Mouse (Mus musculus) layer of hippocampus, postnatal 10 days (tissue): ENCODE results near the gene Arhgap22. TPM values are rescaled to one million over a fixed set of nuclear protein-coding genes. Genes with fewer than 3 reads are reported as not detected.
A peak's percentile ranks its signal among the peaks of the same experiment; 100 is the strongest.

Experiments used
- DNase-seq, 2 experiments: peaks; one replicate each; pipeline ENCODE4 v3.0.0; 2021; ENCODE audit warnings: low spot score in 2 of 2
- total RNA-seq, 2 experiments: library from RNA; stranded (reverse); gene quantifications; 2 replicates each; pipeline ENCODE4 v1.2.3; 2021

The Arhgap22 gene
- total RNA-seq, 2 experiments from 2014 or later = 7.5 to 8.4 TPM

GRCm38 (mm10) chr14:33276240-33276639 lies 62.4 kb downstream of the Arhgap22 start:
- DNase-seq = no peak

- DNase-seq = no peak
Measured at GRCm38 (mm10) chr14:33278374-33278773, 64.5 kb downstream of the Arhgap22 start.

- no peak for DNase-seq
Measured at GRCm38 (mm10) chr14:33280921-33281320, 67.1 kb downstream of the Arhgap22 start.

GRCm38 (mm10) chr14:33282447-33282846 lies 68.6 kb downstream of the Arhgap22 start:
- no peak for DNase-seq

- DNase-seq = no peak
Measured at GRCm38 (mm10) chr14:33287920-33288319, 74.1 kb downstream of the Arhgap22 start.

GRCm38 (mm10) chr14:33290038-33290437 lies 76.2 kb downstream of the Arhgap22 start:
- no peak for DNase-seq

- DNase-seq = no peak
Measured at GRCm38 (mm10) chr14:33294488-33294887, 80.7 kb downstream of the Arhgap22 start.

GRCm38 (mm10) chr14:33296698-33297341 lies 83.0 kb downstream of the Arhgap22 start:
- DNase-seq = peak in 1 of 2 experiments; percentile 46

- DNase-seq = no peak
Measured at GRCm38 (mm10) chr14:33300591-33300990, 86.8 kb downstream of the Arhgap22 start.

GRCm38 (mm10) chr14:33303348-33303819 lies 89.6 kb downstream of the Arhgap22 start:
- peak; percentile 89 to 91 for DNase-seq

- DNase-seq = no peak
Measured at GRCm38 (mm10) chr14:33305645-33306281, 91.9 kb downstream of the Arhgap22 start.

GRCm38 (mm10) chr14:33310719-33311118 lies 96.9 kb downstream of the Arhgap22 start:
- DNase-seq = no peak

- DNase-seq = no peak
Measured at GRCm38 (mm10) chr14:33312309-33312708, 98.5 kb downstream of the Arhgap22 start.

GRCm38 (mm10) chr14:33313624-33314023 lies 99.8 kb downstream of the Arhgap22 start:
- peak; percentile 78 to 85 for DNase-seq

- no peak for DNase-seq
Measured at GRCm38 (mm10) chr14:33314160-33314559, 100.3 kb downstream of the Arhgap22 start.

GRCm38 (mm10) chr14:33315111-33315510 lies 101.3 kb downstream of the Arhgap22 start:
- no peak for DNase-seq

GRCm38 (mm10) chr14:33315771-33316170 lies 101.9 kb downstream of the Arhgap22 start:
- DNase-seq = no peak

GRCm38 (mm10) chr14:33317946-33318345 lies 104.1 kb downstream of the Arhgap22 start:
- no peak for DNase-seq

- peak; percentile 78 to 85 for DNase-seq
Measured at GRCm38 (mm10) chr14:33319541-33320521, 106.0 kb downstream of the Arhgap22 start.

- no peak for DNase-seq
Measured at GRCm38 (mm10) chr14:33320856-33321255, 107.0 kb downstream of the Arhgap22 start.

- DNase-seq = peak; percentile 75 to 78
Measured at GRCm38 (mm10) chr14:33322661-33323088, 108.8 kb downstream of the Arhgap22 start.
